In genomic region chrX:7605575-7605941, GRCm38 (mm10) we compare ENCODE assay signal across 8 mouse cellular contexts. TPM values are rescaled to one million over a fixed set of nuclear protein-coding genes. Genes with fewer than 3 reads are reported as not detected.
A peak's percentile ranks its signal among the peaks of the same experiment; 100 is the strongest.
DNase-seq lines count a peak whose midpoint lies in the region; ATAC-seq and TF ChIP-seq lines count a peak whose summit lies in the region.

No protein-coding gene starts in this region.

- TF ChIP-seq RAD21 in MEL (IDR thresholded peaks at IDR 0.05; ENCODE audit: low read depth, low read length) = no peak

- H3K27me3 ChIP-seq in heart, embryonic 16.5 days (ENCODE audit: control insufficient read depth, insufficient read depth, low read length) = no peaks in the 10 kb centered on the region; the same call in 1 of the 2 replicates
- H3K27me3 ChIP-seq in MEL (ENCODE audit: control insufficient read depth in 1 of 2, insufficient read depth in 2 of 2, low read length in 2 of 2) = peaks cover 0 to 2% of the 10 kb centered on the region in 2 experiments; a peak in 1 of 4 replicates
- H3K27me3 ChIP-seq in hindbrain, embryonic 16.5 days (replicated peaks; ENCODE audit: control insufficient read depth, insufficient read depth, low read length) = no peaks in the 10 kb centered on the region

- H3K27ac ChIP-seq in heart, embryonic 16.5 days (ENCODE audit: low read length) = no peak overlapping the region
- no peak overlapping the region for H3K27ac ChIP-seq in MEL (ENCODE audit: control insufficient read depth, low read depth, low read length)
- H3K27ac ChIP-seq in hindbrain, embryonic 16.5 days (ENCODE audit: low read depth, low read length) = no peak overlapping the region

- intact Hi-C loops in heart, postnatal 10 days (cut with DNase I) = no loop called here

- no peak for ATAC-seq in heart, embryonic 16.5 days (replicated peaks; ENCODE audit: extremely low read depth, insufficient read depth, low FRiP score)
- peak; percentile 38; the same call in 1 of the 2 replicates for ATAC-seq in hindbrain, embryonic 16.5 days
- ATAC-seq in megakaryocyte progenitor cell, adult 5-6 weeks (replicated peaks; ENCODE audit: poor library complexity) = 0 out of 2 replicates have a peak, but pooled peaks have one; percentile 11

- no peaks in the 10 kb centered on the region; the same call in 1 of the 2 replicates for H3K9me3 ChIP-seq in heart, embryonic 16.5 days (replicated peaks; ENCODE audit: control insufficient read depth, low read length)
- no peaks in the 10 kb centered on the region for H3K9me3 ChIP-seq in MEL (replicated peaks; ENCODE audit: insufficient read depth, low read length)
- no peaks in the 10 kb centered on the region for H3K9me3 ChIP-seq in hindbrain, embryonic 16.5 days (ENCODE audit: control insufficient read depth, low read length)

- H3K36me3 ChIP-seq in heart, embryonic 16.5 days (ENCODE audit: control insufficient read depth, insufficient read depth) = no peaks in the 10 kb centered on the region; the same call in 1 of the 2 replicates
- H3K36me3 ChIP-seq in MEL (ENCODE audit: control insufficient read depth in 1 of 2, insufficient read depth in 2 of 2, low read length in 2 of 2) = peaks cover 0 to 5% of the 10 kb centered on the region in 2 experiments; a peak in 3 of 4 replicates
- H3K36me3 ChIP-seq in hindbrain, embryonic 16.5 days (ENCODE audit: control insufficient read depth, insufficient read depth, low read length) = no peaks in the 10 kb centered on the region

- no peak for DNase-seq in heart, postnatal 10 days
- no peak for DNase-seq in MEL (ENCODE audit: low read depth, low spot score)
- DNase-seq in embryo, embryonic 10 days (ENCODE audit: low spot score) = no peak
- no peak for DNase-seq in adrenal gland, adult 2 months
- DNase-seq in kidney, postnatal 25 days = no peak

- WGBS in heart, embryonic 16.5 days = 28% methylated on average over 8 of the region's 8 CpGs
- 49% methylated on average over 8 of the region's 8 CpGs for WGBS in hindbrain, embryonic 16.5 days

- no peak overlapping the region for H3K9ac ChIP-seq in heart, embryonic 16.5 days (ENCODE audit: low read length)
- H3K9ac ChIP-seq in MEL (ENCODE audit: control insufficient read depth, low read depth, low read length, poor library complexity, severe bottlenecking) = peak overlapping the region; percentile 32; the same call in 1 of the 2 replicates
- no peak overlapping the region for H3K9ac ChIP-seq in hindbrain, embryonic 16.5 days (ENCODE audit: low read depth, low read length)

- H3K79me2 ChIP-seq in MEL (ENCODE audit: control insufficient read depth, insufficient read depth, low read length, poor library complexity) = peaks cover 5% of the 10 kb centered on the region; the same call in 1 of the 2 replicates

- no peak for TF ChIP-seq POLR2A in MEL (IDR thresholded peaks at IDR 0.05; ENCODE audit: control insufficient read depth in 1 of 2, insufficient read depth in 1 of 2, low read depth in 1 of 2, low read length in 2 of 2, poor library complexity in 1 of 2)

- peak overlapping the region; percentile 18; the same call in 1 of the 2 replicates for H3K4me2 ChIP-seq in heart, embryonic 16.5 days (ENCODE audit: low read depth, low read length)
- H3K4me2 ChIP-seq in hindbrain, embryonic 16.5 days (ENCODE audit: low read length) = peak overlapping the region; percentile 12; the same call in 1 of the 2 replicates

- no peak for TF ChIP-seq EP300 in MEL (IDR thresholded peaks at IDR 0.05; ENCODE audit: low read depth in 1 of 2, low read length in 2 of 2)

- H3K4me3 ChIP-seq in heart, embryonic 16.5 days (ENCODE audit: low read length) = peak overlapping the region; percentile 62; the same call in 1 of the 2 replicates
- H3K4me3 ChIP-seq in MEL (ENCODE audit: control insufficient read depth in 1 of 2, insufficient read depth in 1 of 2, low read depth in 2 of 2, low read length in 2 of 2) = peak overlapping the region; percentile 49 to 66
- H3K4me3 ChIP-seq in hindbrain, embryonic 16.5 days (ENCODE audit: low read length) = no peak overlapping the region

- peaks cover 4% of the 10 kb centered on the region for H3K4me1 ChIP-seq in heart, embryonic 16.5 days (ENCODE audit: control insufficient read depth, insufficient read depth, low read length)
- H3K4me1 ChIP-seq in MEL (ENCODE audit: control insufficient read depth in 1 of 2, insufficient read depth in 2 of 2, low read length in 2 of 2) = peaks cover 0 to 12% of the 10 kb centered on the region in 2 experiments; a peak in 2 of 4 replicates
- H3K4me1 ChIP-seq in hindbrain, embryonic 16.5 days (ENCODE audit: control insufficient read depth, insufficient read depth, low read depth, low read length) = peaks cover 2% of the 10 kb centered on the region; the same call in 1 of the 2 replicates

- TF ChIP-seq CTCF in MEL (IDR thresholded peaks at IDR 0.05 in 2 of 3, conservative IDR thresholded peaks at IDR 0.05 in 1 of 3; ENCODE audit: control insufficient read depth in 1 of 3, insufficient read depth in 1 of 3, low read depth in 2 of 3, low read length in 3 of 3, poor library complexity in 1 of 3, severe bottlenecking in 1 of 3) = no peak

TF ChIP-seq in MEL, 35 proteins besides CTCF, POLR2A, EP300 and RAD21:
- TF ChIP-seq UBTF (IDR thresholded peaks at IDR 0.05; ENCODE audit: borderline replicate concordance, insufficient read depth, low read depth, low read length) (no peak), USF1 (IDR thresholded peaks at IDR 0.05; ENCODE audit: low read depth, low read length) (no peak), ZMIZ1 (IDR thresholded peaks at IDR 0.05; ENCODE audit: low read depth, low read length) (peak; percentile 47; the same call in 1 of the 2 replicates)

RNA-seq across cellular contexts. Expression of gene Ccdc22, which starts 0.2 kb away (rescaled TPM):
- 20.8 and 23.0 TPM in 2 replicates for polyA plus RNA-seq in heart, embryonic 16.5 days (2015; fragmentation: Nextera tagmentation; extraction: Ambion mirVana)
- total RNA-seq in heart, postnatal 10 days (2021) = 10 to 100 TPM; 11.4 to 12.4 TPM
- 36.1 and 37.8 TPM in 2 replicates for total RNA-seq in MEL (2012; rRNA removed)
- 10 to 100 TPM in 1 of 2 experiments, not detected in 1; 37.9 TPM for polyA plus RNA-seq in MEL (2012; ENCODE audit: insufficient read depth in 1 of 2, insufficient read length in 2 of 2, low read depth in 1 of 2, low replicate concordance in 2 of 2, missing spikeins in 1 of 2)
- polyA plus RNA-seq in hindbrain, embryonic 16.5 days (2015; fragmentation: Nextera tagmentation; extraction: Ambion mirVana) = 28.0 and 29.5 TPM in 2 replicates
- total RNA-seq in megakaryocyte progenitor cell, adult 5-6 weeks (2015) = 18.8 and 20.5 TPM in 2 replicates
- 38.1 and 47.6 TPM in 2 replicates for total RNA-seq in megakaryocyte progenitor cell, adult 5-6 weeks (2017)
- total RNA-seq in adrenal gland, adult 2 months (2021) = 10 to 100 TPM; 21.3 to 22.4 TPM
- polyA plus RNA-seq in adrenal gland, adult 2 months (2012; rRNA removed) = 21.6 and 24.0 TPM in 2 replicates

RNA-seq across cellular contexts. Expression of gene Cacna1f, which starts 1.3 kb away (rescaled TPM):
- polyA plus RNA-seq in heart, embryonic 16.5 days (2015; fragmentation: Nextera tagmentation; extraction: Ambion mirVana) = not detected in 2 replicates
- not detected for total RNA-seq in heart, postnatal 10 days (2021)
- total RNA-seq in MEL (2012; rRNA removed) = 0.03 TPM in 1 of 2 replicates, not detected in the other
- under 1 TPM in 1 of 2 experiments, not detected in 1; 0.17 TPM for polyA plus RNA-seq in MEL (2012; ENCODE audit: insufficient read depth in 1 of 2, insufficient read length in 2 of 2, low read depth in 1 of 2, low replicate concordance in 2 of 2, missing spikeins in 1 of 2)
- polyA plus RNA-seq in hindbrain, embryonic 16.5 days (2015; fragmentation: Nextera tagmentation; extraction: Ambion mirVana) = 0.20 and 0.27 TPM in 2 replicates
- total RNA-seq in megakaryocyte progenitor cell, adult 5-6 weeks (2015) = 0.24 and 0.47 TPM in 2 replicates
- total RNA-seq in megakaryocyte progenitor cell, adult 5-6 weeks (2017) = 0.10 and 0.29 TPM in 2 replicates
- total RNA-seq in adrenal gland, adult 2 months (2021) = under 1 TPM in 1 of 2 experiments, not detected in 1; 0.07 TPM
- 0.06 TPM in 1 of 2 replicates, not detected in the other for polyA plus RNA-seq in adrenal gland, adult 2 months (2012; rRNA removed)

RNA-seq across cellular contexts. Expression of gene Ppp1r3f, which starts 31.5 kb away (rescaled TPM):
- polyA plus RNA-seq in heart, embryonic 16.5 days (2015; fragmentation: Nextera tagmentation; extraction: Ambion mirVana) = 1.2 and 1.8 TPM in 2 replicates
- total RNA-seq in heart, postnatal 10 days (2021) = 1 to 10 TPM; 1.9 to 2.1 TPM
- total RNA-seq in MEL (2012; rRNA removed) = 1.6 and 1.7 TPM in 2 replicates
- 1 to 10 TPM in 1 of 2 experiments, not detected in 1; 2.0 TPM for polyA plus RNA-seq in MEL (2012; ENCODE audit: insufficient read depth in 1 of 2, insufficient read length in 2 of 2, low read depth in 1 of 2, low replicate concordance in 2 of 2, missing spikeins in 1 of 2)
- polyA plus RNA-seq in hindbrain, embryonic 16.5 days (2015; fragmentation: Nextera tagmentation; extraction: Ambion mirVana) = 7.1 and 8.7 TPM in 2 replicates
- 1.3 TPM in 1 of 2 replicates, not detected in the other for total RNA-seq in megakaryocyte progenitor cell, adult 5-6 weeks (2015)
- 0.24 and 0.29 TPM in 2 replicates for total RNA-seq in megakaryocyte progenitor cell, adult 5-6 weeks (2017)
- 1 to 10 TPM; 2.6 to 4.5 TPM for total RNA-seq in adrenal gland, adult 2 months (2021)
- 5.0 and 6.2 TPM in 2 replicates for polyA plus RNA-seq in adrenal gland, adult 2 months (2012; rRNA removed)

RNA-seq across cellular contexts. Expression of gene Foxp3, which starts 32.1 kb away (rescaled TPM):
- 0.06 and 0.12 TPM in 2 replicates for polyA plus RNA-seq in heart, embryonic 16.5 days (2015; fragmentation: Nextera tagmentation; extraction: Ambion mirVana)
- total RNA-seq in heart, postnatal 10 days (2021) = under 1 TPM; 0.25 to 0.45 TPM
- total RNA-seq in MEL (2012; rRNA removed) = 0.36 and 0.42 TPM in 2 replicates
- polyA plus RNA-seq in MEL (2012; ENCODE audit: insufficient read depth in 1 of 2, insufficient read length in 2 of 2, low read depth in 1 of 2, low replicate concordance in 2 of 2, missing spikeins in 1 of 2) = under 1 TPM in 1 of 2 experiments, not detected in 1; 0.31 TPM
- 0.06 and 0.18 TPM in 2 replicates for polyA plus RNA-seq in hindbrain, embryonic 16.5 days (2015; fragmentation: Nextera tagmentation; extraction: Ambion mirVana)
- not detected in 2 replicates for total RNA-seq in megakaryocyte progenitor cell, adult 5-6 weeks (2015)
- total RNA-seq in megakaryocyte progenitor cell, adult 5-6 weeks (2017) = 0.08 and 0.10 TPM in 2 replicates
- total RNA-seq in adrenal gland, adult 2 months (2021) = not detected
- polyA plus RNA-seq in adrenal gland, adult 2 months (2012; rRNA removed) = 0.06 and 0.18 TPM in 2 replicates

RNA-seq across cellular contexts. Expression of gene Syp, which starts 32.7 kb away (rescaled TPM):
- polyA plus RNA-seq in heart, embryonic 16.5 days (2015; fragmentation: Nextera tagmentation; extraction: Ambion mirVana) = 0.95 and 1.4 TPM in 2 replicates
- total RNA-seq in heart, postnatal 10 days (2021) = 1 to 10 TPM in 1 of 2 experiments, under 1 TPM in 1; 0.57 to 1.9 TPM
- total RNA-seq in MEL (2012; rRNA removed) = 0.54 and 0.56 TPM in 2 replicates
- 1 to 10 TPM in 1 of 2 experiments, not detected in 1; 2.3 TPM for polyA plus RNA-seq in MEL (2012; ENCODE audit: insufficient read depth in 1 of 2, insufficient read length in 2 of 2, low read depth in 1 of 2, low replicate concordance in 2 of 2, missing spikeins in 1 of 2)
- polyA plus RNA-seq in hindbrain, embryonic 16.5 days (2015; fragmentation: Nextera tagmentation; extraction: Ambion mirVana) = 249 and 292 TPM in 2 replicates
- not detected in 2 replicates for total RNA-seq in megakaryocyte progenitor cell, adult 5-6 weeks (2015)
- total RNA-seq in megakaryocyte progenitor cell, adult 5-6 weeks (2017) = 0.46 and 0.54 TPM in 2 replicates
- total RNA-seq in adrenal gland, adult 2 months (2021) = 10 to 100 TPM; 34.3 to 81.7 TPM
- 20.4 and 21.6 TPM in 2 replicates for polyA plus RNA-seq in adrenal gland, adult 2 months (2012; rRNA removed)
